Mouse (Mus musculus) CD8-positive naive resting alpha-beta T cell, adult 2 months (primary cell): ENCODE results near the gene Slc44a2.
"Not testable (repeated sequence)": the region's sequence is repeated elsewhere in the genome, so short reads cannot be mapped to it uniquely, and the experiment has no call there.

Source experiments
- DNase-seq, 2 experiments: peaks; one replicate each; pipeline ENCODE4 v3.0.0; 2022; ENCODE audit warnings: low read depth in 2 of 2, low spot score in 2 of 2

Gene Slc44a2

GRCm38 (mm10) chr9:21299014-21299413 lies 21.5 kb upstream of the Slc44a2 start:
- DNase-seq: no peak

GRCm38 (mm10) chr9:21305065-21305464 lies 15.4 kb upstream of the Slc44a2 start:
- no peak for DNase-seq

- DNase-seq: no peak
Observed at GRCm38 (mm10) chr9:21309150-21309741, 11.3 kb upstream of the Slc44a2 start.

GRCm38 (mm10) chr9:21311695-21312094 lies 8.8 kb upstream of the Slc44a2 start:
- no peak for DNase-seq

- no peak for DNase-seq
Observed at GRCm38 (mm10) chr9:21312134-21312533, 8.4 kb upstream of the Slc44a2 start, which contains the start of gene Ap1m2. Gene Ap1m2, minus strand, starts transcription at chr9:21312337.

GRCm38 (mm10) chr9:21313394-21313793 lies 7.1 kb upstream of the Slc44a2 start:
- peak; percentile 77 to 79 for DNase-seq

- no peak for DNase-seq
Observed at GRCm38 (mm10) chr9:21314367-21315140, 5.9 kb upstream of the Slc44a2 start.

GRCm38 (mm10) chr9:21315421-21315820 lies 5.1 kb upstream of the Slc44a2 start:
- DNase-seq: no peak

GRCm38 (mm10) chr9:21316696-21317095 lies 3.8 kb upstream of the Slc44a2 start:
- DNase-seq: peak in 1 of 2 experiments; percentile 45

- no peak for DNase-seq
Observed at GRCm38 (mm10) chr9:21318792-21319191, 1.7 kb upstream of the Slc44a2 start.

GRCm38 (mm10) chr9:21319503-21319902 lies 995 bp upstream of the Slc44a2 start:
- no peak for DNase-seq

- no peak for DNase-seq
Observed at GRCm38 (mm10) chr9:21320280-21320618, 249 bp upstream of the Slc44a2 start.

GRCm38 (mm10) chr9:21321513-21321835 lies 976 bp downstream of the Slc44a2 start:
- peak in 1 of 2 experiments; percentile 42 for DNase-seq

GRCm38 (mm10) chr9:21322211-21322916 lies 1.9 kb downstream of the Slc44a2 start:
- no peak for DNase-seq

- not testable (repeated sequence) for DNase-seq
Observed at GRCm38 (mm10) chr9:21322917-21323297, 2.4 kb downstream of the Slc44a2 start.

- no peak for DNase-seq
Observed at GRCm38 (mm10) chr9:21324269-21324668, 3.8 kb downstream of the Slc44a2 start.

- no peak for DNase-seq
Observed at GRCm38 (mm10) chr9:21327569-21327968, 7.1 kb downstream of the Slc44a2 start.

- DNase-seq: peak; percentile 66 to 69
Observed at GRCm38 (mm10) chr9:21328041-21328440, 7.5 kb downstream of the Slc44a2 start.

GRCm38 (mm10) chr9:21329041-21329440 lies 8.5 kb downstream of the Slc44a2 start:
- no peak for DNase-seq

- no peak for DNase-seq
Observed at GRCm38 (mm10) chr9:21329699-21330289, 9.3 kb downstream of the Slc44a2 start.

- DNase-seq: no peak
Observed at GRCm38 (mm10) chr9:21331365-21332140, 11.1 kb downstream of the Slc44a2 start.
